Mouse (Mus musculus) gastrocnemius, adult 18-20 months (tissue): ENCODE results near the gene Anxa6. TPM values are rescaled to one million over a fixed set of nuclear protein-coding genes. Genes with fewer than 3 reads are reported as not detected.
"Not testable (repeated sequence)": the region's sequence is repeated elsewhere in the genome, so short reads cannot be mapped to it uniquely, and the experiment has no call there.

Experiments
- DNase-seq: peaks from one replicate; pipeline ENCODE4 v3.0.0; 2021; ENCODE audit warnings: low spot score
- total RNA-seq, 2 experiments: library from RNA; stranded (reverse); gene quantifications; 2 replicates each; pipeline ENCODE4 v1.2.3; 2021

Gene Anxa6
- total RNA-seq, 2 experiments from 2014 or later: 169 to 174 TPM

GRCm38 (mm10) chr11:54961921-54962320, 71.3 kb downstream of the Anxa6 start:
- no peak for DNase-seq

GRCm38 (mm10) chr11:54961164-54961850, 71.9 kb downstream of the Anxa6 start:
- no peak for DNase-seq

- no peak for DNase-seq
Measured at GRCm38 (mm10) chr11:54960251-54960650, 73.0 kb downstream of the Anxa6 start.

GRCm38 (mm10) chr11:54958571-54959073, 74.6 kb downstream of the Anxa6 start:
- no peak for DNase-seq

GRCm38 (mm10) chr11:54957708-54958107, 75.5 kb downstream of the Anxa6 start:
- DNase-seq: not testable (repeated sequence)

- DNase-seq: no peak
Measured at GRCm38 (mm10) chr11:54956912-54957311, 76.3 kb downstream of the Anxa6 start.

- DNase-seq: peak; percentile 99
Measured at GRCm38 (mm10) chr11:54955735-54956480, 77.3 kb downstream of the Anxa6 start.

- DNase-seq: not testable (repeated sequence)
Measured at GRCm38 (mm10) chr11:54955400-54955734, 77.9 kb downstream of the Anxa6 start.

GRCm38 (mm10) chr11:54954716-54955115, 78.5 kb downstream of the Anxa6 start:
- no peak for DNase-seq

GRCm38 (mm10) chr11:54953993-54954446, 79.2 kb downstream of the Anxa6 start:
- DNase-seq: no peak

GRCm38 (mm10) chr11:54952651-54953050, 80.6 kb downstream of the Anxa6 start:
- DNase-seq: no peak

- DNase-seq: no peak
Measured at GRCm38 (mm10) chr11:54950684-54951083, 82.6 kb downstream of the Anxa6 start.

GRCm38 (mm10) chr11:54949717-54950116, 83.5 kb downstream of the Anxa6 start:
- no peak for DNase-seq

GRCm38 (mm10) chr11:54944702-54945101, 88.5 kb downstream of the Anxa6 start:
- no peak for DNase-seq

GRCm38 (mm10) chr11:54940056-54940455, 93.2 kb downstream of the Anxa6 start:
- DNase-seq: no peak

- DNase-seq: no peak
Measured at GRCm38 (mm10) chr11:54939501-54939900, 93.7 kb downstream of the Anxa6 start.

GRCm38 (mm10) chr11:54936771-54937140, 96.5 kb downstream of the Anxa6 start:
- DNase-seq: no peak

- DNase-seq: no peak
Measured at GRCm38 (mm10) chr11:54936035-54936770, 97.0 kb downstream of the Anxa6 start.

- no peak for DNase-seq
Measured at GRCm38 (mm10) chr11:54934198-54934597, 99.0 kb downstream of the Anxa6 start.

GRCm38 (mm10) chr11:54932540-54932939, 100.7 kb downstream of the Anxa6 start:
- no peak for DNase-seq

- peak; percentile 66 for DNase-seq
Measured at GRCm38 (mm10) chr11:54931405-54932093, 101.7 kb downstream of the Anxa6 start.
